Mouse (Mus musculus): ENCODE data around the gene Pdia6.

DNA sequence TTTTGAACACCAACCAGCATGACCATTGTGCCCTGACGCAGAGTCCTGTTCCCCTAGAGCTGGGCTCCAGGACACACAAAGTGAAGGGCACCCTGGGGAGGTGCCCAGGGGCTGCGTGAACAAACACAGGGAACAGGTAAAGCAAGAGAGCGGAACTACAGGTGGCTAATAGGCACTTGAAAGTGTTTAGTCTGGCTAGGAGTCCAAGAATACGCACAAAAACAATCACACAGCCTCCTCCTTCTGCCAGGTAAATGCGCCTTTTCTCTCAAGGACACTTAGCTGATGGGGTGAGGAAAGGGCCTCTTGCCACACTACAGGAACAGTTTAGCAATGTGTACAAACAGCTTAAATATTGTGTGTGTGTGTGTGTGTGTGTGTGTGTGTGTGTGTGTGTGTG is 49.8 kb downstream of the Pdia6 start:
- TF ChIP-seq MAFK (IDR thresholded peaks at IDR 0.05; ENCODE audit: insufficient read depth, low read depth, low read length): no peak
- no peak for TF ChIP-seq ZC3H11A (IDR thresholded peaks at IDR 0.05; ENCODE audit: borderline replicate concordance, low read depth, low read length)
